Mouse (Mus musculus) embryonic facial prominence, embryonic 14.5 days (tissue): ENCODE measurements at regions not wholly inside any gene's neighbourhood (a gene's known extent, or its start where the extent isn't known, plus 50 kb on each side); places are given as distances from the start of the nearest gene placed in this dataset.

Experiments used
- ATAC-seq: fragments of 200-750 bp; cut with Nextera tagmentation; 2 replicates; pipeline ENCODE4 v1.8.0; 2017; ENCODE audit warnings: low read depth, moderate number of reproducible peaks, moderate TSS enrichment
- DNase-seq: peaks from one replicate; pipeline ENCODE4 v3.0.0-alpha.2; 2015; ENCODE audit warnings: low spot score
- H3K27ac ChIP-seq: fragments of 300-500 bp; sonication (generic); replicated peaks from 2 replicates; pipeline ENCODE4 v1.5.1; 2014; ENCODE audit warnings: low read depth, mild to moderate bottlenecking, low read length, moderate library complexity
- H3K27me3 ChIP-seq: fragments of 300-500 bp; sonication (generic); replicated peaks from 2 replicates; pipeline ENCODE4 v1.6.1; 2014; ENCODE audit warnings: low read length; ENCODE audit not compliant: control insufficient read depth, insufficient read depth
- H3K36me3 ChIP-seq: fragments of 300-500 bp; sonication (generic); 2 replicates; pipeline ENCODE4 v1.6.1; 2014; ENCODE audit warnings: low read length, mixed read lengths; ENCODE audit not compliant: control insufficient read depth, insufficient read depth
- H3K4me1 ChIP-seq: fragments of 300-500 bp; sonication (generic); 2 replicates; pipeline ENCODE4 v1.6.1; 2014; ENCODE audit warnings: antibody characterized with exemption, low read length; ENCODE audit not compliant: control insufficient read depth, insufficient read depth
- H3K4me2 ChIP-seq: fragments of 300-500 bp; sonication (generic); 2 replicates; pipeline ENCODE4 v1.6.1; 2014; ENCODE audit warnings: low read depth, mild to moderate bottlenecking, low read length, moderate library complexity, mixed read lengths
- H3K4me3 ChIP-seq: fragments of 300-500 bp; sonication (generic); 2 replicates; pipeline ENCODE4 v1.5.1; 2014; ENCODE audit warnings: low read depth, mild to moderate bottlenecking, low read length
- H3K9ac ChIP-seq: fragments of 300-500 bp; sonication (generic); 2 replicates; pipeline ENCODE4 v1.6.1; 2014; ENCODE audit warnings: low read depth, mild to moderate bottlenecking, low read length, moderate library complexity, mixed read lengths
- H3K9me3 ChIP-seq: fragments of 300-500 bp; sonication (generic); 2 replicates; pipeline ENCODE4 v1.6.1; 2016; ENCODE audit warnings: low read length; ENCODE audit not compliant: control insufficient read depth
- WGBS: fragments of 180-500 bp; shearing (Covaris S2); extraction: QIAGEN DNeasy Blood & Tissue Kit; methylation state at CpG from one replicate; pipeline ENCODE4 v1.1.7; 2014; 5-methylcytosine and 5-hydroxymethylcytosine counted together

DNA sequence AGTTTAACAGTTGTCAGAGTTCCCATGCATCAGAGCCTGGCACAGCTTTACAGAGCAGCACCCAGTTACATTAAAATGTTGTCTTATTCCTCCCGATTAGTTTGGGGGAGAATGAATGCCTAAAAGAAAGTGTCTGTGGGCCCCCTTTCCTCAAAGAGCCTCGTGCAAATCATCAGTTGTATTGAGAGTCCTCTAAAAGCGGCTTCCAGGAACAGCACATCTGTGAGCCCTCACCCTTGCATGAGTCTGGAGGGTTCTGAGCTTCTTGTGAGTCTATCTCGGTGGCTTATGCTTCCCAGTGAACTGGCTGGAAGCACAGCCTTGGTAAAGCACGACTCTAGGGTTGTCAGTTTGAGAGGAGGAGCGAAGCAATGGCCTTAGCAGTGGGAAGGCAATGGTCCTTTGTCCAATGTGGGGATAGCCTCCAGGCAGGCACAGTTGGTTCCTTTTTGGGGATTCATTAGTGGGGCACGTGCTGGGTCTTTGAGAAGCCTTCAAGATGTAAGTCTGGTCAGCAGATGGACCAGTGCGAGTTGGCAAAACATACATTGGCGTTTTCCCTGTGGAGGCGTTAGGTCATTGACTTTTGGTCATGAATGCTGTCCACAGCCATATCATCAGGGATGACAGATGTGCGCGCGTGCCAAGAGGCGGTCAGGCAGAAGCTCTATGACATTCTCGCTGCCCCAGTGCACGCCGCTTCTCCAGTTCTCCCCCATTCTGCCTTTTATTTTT is 105.4 kb upstream of the Olfm4 start:
- no peaks in the 10 kb centered on the region for H3K4me1 ChIP-seq
- no peaks in the 10 kb centered on the region for H3K27me3 ChIP-seq
- 78% methylated on average over 17 of the region's 17 CpGs for WGBS
- ATAC-seq (no peak), DNase-seq (no peak)
- H3K9me3 ChIP-seq = no peaks in the 10 kb centered on the region
- H3K9ac ChIP-seq = no peak overlapping the region
- no peak overlapping the region for H3K4me2 ChIP-seq
- no peak overlapping the region for H3K4me3 ChIP-seq
- no peak overlapping the region for H3K27ac ChIP-seq
- no peaks in the 10 kb centered on the region for H3K36me3 ChIP-seq

DNA sequence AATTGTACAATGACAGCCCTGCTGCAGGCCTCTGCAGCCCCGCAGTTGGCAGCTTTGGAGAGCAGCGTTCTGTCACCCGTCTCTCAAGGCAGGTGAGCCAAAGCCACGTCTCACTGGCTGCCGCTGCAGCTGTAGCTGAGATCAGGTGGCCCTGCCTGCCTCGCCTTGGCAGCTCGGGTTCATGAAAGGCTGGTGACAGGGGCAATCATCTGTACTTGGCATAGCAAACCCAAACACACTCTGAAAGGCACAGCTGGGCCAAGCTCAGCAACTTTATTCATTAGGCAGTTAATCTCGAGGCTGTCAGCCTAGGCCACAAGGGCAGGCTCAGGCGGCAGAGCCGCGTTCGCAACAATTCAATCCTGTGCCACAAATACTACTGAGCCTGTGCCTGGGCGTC is 102.0 kb upstream of the Pcdh8 start:
- Histone ChIP-seq H3K36me3 (no peaks in the 10 kb centered on the region), H3K4me2 (no peak overlapping the region), H3K9ac (no peak overlapping the region), H3K4me3 (no peak overlapping the region), H3K4me1 (no peaks in the 10 kb centered on the region), H3K9me3 (no peaks in the 10 kb centered on the region), H3K27me3 (no peaks in the 10 kb centered on the region), H3K27ac (no peak overlapping the region)
- DNase-seq (peak; percentile 66), ATAC-seq (peak; percentile 85)
- WGBS = 47% methylated on average over 13 of the region's 13 CpGs

DNA sequence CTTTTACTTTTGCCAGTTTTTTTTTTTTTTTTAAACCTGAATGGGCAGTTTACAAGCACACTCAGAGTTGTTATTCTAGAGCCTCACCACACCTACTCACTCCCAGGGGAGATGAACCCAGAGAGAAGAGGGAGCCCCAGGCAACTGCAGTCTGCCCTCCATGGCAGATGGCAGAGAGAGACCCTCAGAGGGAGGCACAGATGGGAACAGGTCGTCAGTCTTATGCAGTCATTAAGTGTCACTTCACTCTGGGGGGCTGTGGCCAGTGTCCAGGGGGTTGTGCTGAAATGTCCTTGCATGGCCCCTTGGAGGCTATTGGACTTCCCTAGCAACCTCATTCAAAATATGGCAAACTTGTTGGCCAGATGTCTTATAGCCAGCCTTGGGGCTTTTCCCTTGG is 101.3 kb upstream of the Pcdh8 start:
- ATAC-seq (peak; percentile 67), DNase-seq (peak; percentile 27)
- Histone ChIP-seq H3K4me1 (no peaks in the 10 kb centered on the region), H3K36me3 (no peaks in the 10 kb centered on the region), H3K4me3 (no peak overlapping the region), H3K4me2 (no peak overlapping the region), H3K9me3 (no peaks in the 10 kb centered on the region), H3K9ac (no peak overlapping the region), H3K27me3 (no peaks in the 10 kb centered on the region), H3K27ac (no peak overlapping the region)
- WGBS = 10% methylated on average over 1 of the region's 1 CpGs

DNA sequence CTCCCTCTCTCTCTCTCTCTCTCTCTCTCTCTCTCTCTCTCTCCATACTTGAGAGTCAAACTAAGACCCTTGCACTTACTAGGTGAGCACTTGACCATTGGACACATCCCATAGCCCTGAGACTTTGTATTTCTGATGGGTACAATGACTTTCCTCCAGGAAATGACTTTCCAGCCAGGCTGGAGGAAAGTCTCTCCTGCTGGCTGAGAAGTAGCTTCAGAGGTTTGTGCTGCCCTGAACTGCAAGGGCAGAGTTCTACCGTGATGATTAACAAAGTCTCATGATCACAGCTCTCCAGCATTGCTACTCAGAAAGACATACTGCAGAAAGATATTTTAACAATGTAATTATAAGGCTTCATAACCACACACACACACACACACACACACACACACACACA is 98.2 kb upstream of the Pcdh8 start:
- Histone ChIP-seq H3K4me3 (no peak overlapping the region), H3K27ac (no peak overlapping the region), H3K36me3 (no peaks in the 10 kb centered on the region), H3K9ac (no peak overlapping the region), H3K27me3 (no peaks in the 10 kb centered on the region), H3K4me1 (no peaks in the 10 kb centered on the region), H3K4me2 (no peak overlapping the region), H3K9me3 (no peaks in the 10 kb centered on the region)
- DNase-seq = no peak
- no peak for ATAC-seq
- WGBS = 47% methylated on average over 1 of the region's 1 CpGs

DNA sequence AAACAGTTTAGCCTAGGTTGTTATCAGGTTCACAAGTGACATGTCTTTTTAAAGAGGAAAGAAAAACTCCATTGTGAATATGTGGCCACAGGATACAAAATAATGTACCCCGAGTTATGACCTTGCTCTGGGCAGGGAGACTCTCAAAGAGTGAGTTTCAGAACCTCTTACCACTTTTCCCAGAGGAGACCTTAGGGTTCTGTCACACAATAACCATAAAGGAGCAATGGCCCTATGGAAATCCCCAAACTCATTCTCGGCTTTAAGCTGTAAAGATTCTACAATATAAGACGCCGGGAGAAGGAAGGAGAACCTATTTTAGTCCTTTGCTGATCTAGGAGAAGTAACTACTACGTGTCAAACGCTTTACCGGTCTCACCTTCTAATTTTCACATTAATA is 85.1 kb upstream of the Pcdh8 start:
- no peak for ATAC-seq
- 90% methylated on average over 7 of the region's 7 CpGs for WGBS

DNA sequence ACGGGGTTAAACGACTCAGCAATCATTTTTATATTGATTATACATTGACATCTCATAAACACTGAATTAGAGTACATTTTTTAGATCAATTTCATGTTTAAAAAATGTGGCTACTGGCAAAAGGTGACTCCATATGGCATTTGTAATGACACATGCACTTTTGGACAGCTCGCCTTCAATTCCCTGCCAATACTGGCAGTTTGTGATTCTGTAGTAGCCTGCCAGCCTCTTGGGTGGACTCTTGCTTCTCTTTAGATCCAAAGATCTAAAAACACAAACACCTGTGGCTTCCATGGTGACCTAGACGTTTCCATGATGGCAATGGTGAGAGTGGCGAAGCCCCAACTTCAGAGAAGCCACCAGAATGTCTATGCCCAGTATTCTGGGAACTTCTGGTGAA is 83.1 kb upstream of the Pcdh8 start:
- no peak overlapping the region for H3K9ac ChIP-seq
- H3K27ac ChIP-seq = no peak overlapping the region
- ATAC-seq = no peak
- no peak overlapping the region for H3K4me3 ChIP-seq
- WGBS = 81% methylated on average over 5 of the region's 5 CpGs
- H3K9me3 ChIP-seq = no peaks in the 10 kb centered on the region
- no peaks in the 10 kb centered on the region for H3K36me3 ChIP-seq
- no peaks in the 10 kb centered on the region for H3K4me1 ChIP-seq
- H3K4me2 ChIP-seq = no peak overlapping the region
- DNase-seq = no peak
- no peaks in the 10 kb centered on the region for H3K27me3 ChIP-seq

More for the DNA sequence above, 85.1 kb upstream of the Pcdh8 start:
- no peak overlapping the region for H3K27ac ChIP-seq
- no peaks in the 10 kb centered on the region for H3K9me3 ChIP-seq
- no peaks in the 10 kb centered on the region for H3K27me3 ChIP-seq
- no peak overlapping the region for H3K4me3 ChIP-seq
- H3K4me1 ChIP-seq = no peaks in the 10 kb centered on the region
- H3K4me2 ChIP-seq = no peak overlapping the region
- no peak for DNase-seq
- no peaks in the 10 kb centered on the region for H3K36me3 ChIP-seq
- no peak overlapping the region for H3K9ac ChIP-seq

DNA sequence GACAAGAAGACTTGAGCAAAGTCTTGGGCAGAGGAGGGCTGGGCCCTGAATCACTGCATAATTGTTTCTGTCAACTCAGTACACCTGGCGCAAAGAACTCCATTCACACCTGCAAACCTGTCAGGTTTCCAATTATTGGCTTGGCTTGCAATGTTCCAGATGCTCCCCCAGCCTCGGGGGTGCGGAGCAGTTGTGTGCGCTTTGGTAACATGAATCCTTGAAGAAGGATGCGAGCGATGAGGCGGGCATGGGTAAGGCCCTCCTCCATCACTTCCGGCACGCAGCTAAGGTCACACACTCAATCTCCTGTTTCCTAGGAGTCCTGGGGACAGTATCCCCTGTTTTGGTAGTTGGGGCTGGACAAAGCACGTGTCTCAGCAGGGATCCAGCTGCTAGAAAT is 81.6 kb upstream of the Pcdh8 start:
- no peaks in the 10 kb centered on the region for H3K27me3 ChIP-seq
- no peak overlapping the region for H3K9ac ChIP-seq
- no peaks in the 10 kb centered on the region for H3K36me3 ChIP-seq
- no peak for DNase-seq
- H3K4me3 ChIP-seq = no peak overlapping the region
- WGBS = 62% methylated on average over 10 of the region's 10 CpGs
- H3K4me1 ChIP-seq = no peaks in the 10 kb centered on the region
- no peak overlapping the region for H3K27ac ChIP-seq
- no peaks in the 10 kb centered on the region for H3K9me3 ChIP-seq
- H3K4me2 ChIP-seq = no peak overlapping the region
- ATAC-seq = peak; percentile 62; the same call in 1 of the 2 replicates

DNA sequence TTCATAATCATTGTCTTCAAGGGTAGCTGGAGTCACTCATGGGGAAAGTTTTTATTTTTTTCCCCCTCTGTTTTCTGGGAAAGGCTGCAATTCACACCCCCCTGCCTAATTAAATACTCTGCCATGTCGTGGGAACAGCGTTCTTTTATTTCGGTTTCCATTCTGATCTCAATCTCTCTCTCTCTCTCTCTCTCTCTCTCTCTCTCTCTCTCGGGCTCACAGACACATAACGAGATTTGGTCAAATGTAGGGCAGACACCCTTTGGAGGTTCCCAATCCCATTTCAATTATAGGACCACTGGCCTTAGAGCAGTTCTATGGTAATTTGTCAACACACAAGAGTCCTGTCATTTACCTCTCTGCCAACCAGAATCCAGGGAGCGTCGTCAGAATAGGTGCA is 80.7 kb upstream of the Pcdh8 start:
- Histone ChIP-seq H3K9ac (no peak overlapping the region), H3K4me1 (no peaks in the 10 kb centered on the region), H3K4me3 (no peak overlapping the region), H3K36me3 (no peaks in the 10 kb centered on the region), H3K4me2 (no peak overlapping the region), H3K9me3 (no peaks in the 10 kb centered on the region), H3K27ac (no peak overlapping the region), H3K27me3 (no peaks in the 10 kb centered on the region)
- ATAC-seq (no peak), DNase-seq (no peak)
- 74% methylated on average over 7 of the region's 7 CpGs for WGBS

DNA sequence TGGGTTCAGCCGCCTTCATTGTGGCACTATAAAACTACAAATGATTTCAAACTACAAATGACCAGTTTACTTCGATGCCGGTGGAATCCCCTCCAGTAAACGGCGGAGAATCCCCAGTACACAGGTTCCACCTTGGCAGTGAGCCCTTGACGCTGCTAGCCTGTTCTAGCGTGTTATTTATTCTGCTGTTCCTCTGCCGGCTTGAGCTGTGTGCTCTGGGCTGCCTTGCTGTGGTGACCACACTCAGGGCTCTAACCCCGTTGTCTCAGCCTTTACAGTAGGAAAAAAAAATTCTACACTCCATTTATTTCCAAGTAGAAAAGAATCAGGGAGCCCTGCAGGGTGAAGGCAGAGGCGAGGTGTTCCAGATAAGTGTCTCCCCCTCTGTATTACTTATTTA is 80.1 kb upstream of the Pcdh8 start:
- WGBS = 85% methylated on average over 10 of the region's 10 CpGs
- H3K27me3 ChIP-seq = no peaks in the 10 kb centered on the region
- no peaks in the 10 kb centered on the region for H3K4me1 ChIP-seq
- ATAC-seq (no peak), DNase-seq (no peak)
- no peaks in the 10 kb centered on the region for H3K9me3 ChIP-seq
- H3K9ac ChIP-seq = no peak overlapping the region
- H3K4me2 ChIP-seq = no peak overlapping the region
- no peaks in the 10 kb centered on the region for H3K36me3 ChIP-seq
- H3K4me3 ChIP-seq = no peak overlapping the region
- no peak overlapping the region for H3K27ac ChIP-seq
